Mouse (Mus musculus): ENCODE data around the gene Car11.

The Car11 gene

DNA sequence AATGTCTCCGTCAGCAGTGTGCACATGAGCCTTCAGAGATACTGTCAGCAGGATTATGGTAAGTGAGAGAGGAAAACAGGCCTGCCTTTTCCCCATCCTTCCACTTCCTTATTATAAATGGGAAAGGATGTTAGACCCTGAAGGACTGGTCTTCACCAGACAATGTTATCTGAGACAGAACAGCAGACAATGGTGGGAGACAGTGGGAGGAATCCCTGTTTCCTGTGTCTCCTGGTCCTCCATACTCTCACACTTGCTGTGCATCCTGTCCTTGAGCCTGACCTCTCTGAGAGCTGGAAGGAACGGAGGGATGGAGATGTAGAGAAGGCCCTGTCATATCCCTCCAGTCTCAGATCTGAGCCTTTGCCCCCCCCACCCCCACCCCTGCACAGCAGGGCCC lies 7.3 kb upstream of the Car11 start:
- no peak for DNase-seq (ENCODE audit: low read depth, low spot score)

DNA sequence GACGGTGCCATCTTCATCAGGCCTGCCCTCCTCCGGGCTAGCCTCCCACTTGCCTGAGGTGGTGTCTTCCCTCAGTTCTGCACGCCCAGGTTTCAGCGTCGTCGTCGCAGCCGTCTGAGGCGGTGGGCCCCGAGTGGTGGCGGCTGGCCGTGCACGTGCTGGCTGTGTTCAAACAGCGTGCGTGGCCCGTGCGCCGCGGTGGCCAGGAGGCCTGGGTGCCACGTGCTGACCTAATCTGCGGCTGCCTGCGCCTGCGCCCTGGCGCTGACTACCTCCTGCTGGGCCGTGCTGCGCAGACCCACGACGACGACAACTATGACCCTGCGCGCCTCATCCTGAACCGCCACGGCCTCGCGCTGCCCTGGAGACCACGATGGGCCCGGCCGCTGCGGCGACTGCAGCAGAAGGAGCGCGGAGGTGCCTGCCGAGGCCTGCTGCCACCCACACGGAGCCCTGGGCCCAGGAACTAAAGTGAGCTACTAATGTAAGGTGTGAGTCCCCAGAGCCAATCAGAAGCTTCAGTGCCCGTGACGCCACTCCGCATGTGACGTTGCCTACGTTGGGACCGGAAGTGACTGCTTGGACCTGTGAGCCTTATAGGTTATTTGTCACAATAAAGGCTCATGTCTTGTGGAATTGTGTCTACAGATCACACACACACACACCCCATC lies 5.6 kb upstream of the Car11 start, which contains the start of gene Sec1:
Gene Sec1, minus strand, starts transcription at position 482 of the 671 bp plus-strand sequence.
- peak; percentile 73 for DNase-seq (ENCODE audit: low read depth, low spot score)

DNA sequence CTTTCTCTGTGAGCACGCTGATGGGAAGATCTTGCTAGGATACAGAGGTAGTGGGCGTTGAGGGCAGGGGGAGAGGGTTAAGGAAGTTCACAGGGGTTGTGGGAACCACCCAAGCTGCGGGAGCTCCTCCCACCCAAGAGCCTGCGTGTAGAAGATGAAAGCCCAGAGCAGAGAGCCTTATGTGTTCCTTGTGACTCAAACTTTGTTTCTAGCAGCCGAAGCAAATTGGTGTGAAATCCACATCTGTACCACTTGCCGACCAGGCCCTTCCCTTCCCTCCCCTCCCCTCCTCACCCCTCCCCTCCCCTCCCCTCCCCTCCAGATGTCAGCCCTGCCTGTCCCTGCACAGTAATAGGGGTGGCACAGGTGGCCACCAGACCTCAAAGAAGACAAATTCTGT lies 4.5 kb upstream of the Car11 start:
- DNase-seq (ENCODE audit: low read depth, low spot score): no peak

DNA sequence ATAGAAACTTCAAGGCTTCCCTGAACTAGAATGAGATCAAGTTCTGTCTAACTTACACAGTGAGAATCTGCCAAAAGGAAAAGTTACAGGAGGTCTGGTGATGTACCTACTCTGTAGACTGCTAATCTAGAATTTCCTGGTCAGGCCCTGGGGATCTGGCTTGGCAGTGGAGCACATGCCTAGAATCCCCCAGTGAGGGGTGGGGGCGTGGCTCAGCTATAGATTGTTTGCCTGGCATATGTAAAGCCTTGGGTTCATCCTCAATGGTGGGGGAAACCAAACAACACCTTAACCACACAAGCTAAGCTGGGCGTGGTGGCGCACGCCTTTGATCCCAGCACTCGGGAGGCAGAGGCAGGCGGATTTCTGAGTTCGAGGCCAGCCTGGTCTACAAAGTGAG lies 1.7 kb upstream of the Car11 start:
- no peak for DNase-seq (ENCODE audit: low read depth, low spot score)

DNA sequence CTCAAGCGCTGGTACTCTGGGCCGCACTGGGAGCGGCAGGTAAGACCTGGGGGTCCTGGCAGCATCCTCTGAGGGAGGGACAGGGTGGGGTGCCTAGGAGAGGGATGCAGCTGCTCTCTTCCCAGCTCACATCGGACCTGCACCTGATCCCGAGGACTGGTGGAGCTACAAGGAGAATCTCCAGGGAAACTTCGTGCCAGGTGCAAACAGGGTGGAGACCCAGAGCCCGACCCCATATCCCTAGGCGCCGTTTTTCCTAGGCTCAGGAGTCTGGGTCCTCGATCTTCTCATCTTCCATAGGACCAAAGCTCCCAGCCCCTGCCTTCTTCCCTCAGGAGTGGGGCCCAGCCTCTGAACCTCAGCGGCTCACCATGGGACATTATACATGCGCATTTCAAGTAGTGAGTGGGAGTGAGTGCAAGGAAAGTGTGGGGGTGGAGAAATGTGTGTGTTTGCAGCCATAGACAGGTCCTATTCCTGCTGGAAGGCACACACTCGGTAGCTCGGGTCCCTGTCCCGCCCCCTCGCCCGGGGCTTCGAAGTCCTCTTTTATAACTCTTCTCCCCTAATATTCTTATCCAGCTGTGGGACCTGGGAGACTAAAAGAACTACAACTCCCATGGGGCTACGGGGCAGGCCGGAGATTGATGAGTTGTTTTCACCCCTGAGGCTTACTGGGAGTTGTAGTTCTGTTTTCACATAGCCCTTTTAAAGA lies 815 bp downstream of the Car11 start:
- peak; percentile 87 for DNase-seq (ENCODE audit: low read depth, low spot score)

DNA sequence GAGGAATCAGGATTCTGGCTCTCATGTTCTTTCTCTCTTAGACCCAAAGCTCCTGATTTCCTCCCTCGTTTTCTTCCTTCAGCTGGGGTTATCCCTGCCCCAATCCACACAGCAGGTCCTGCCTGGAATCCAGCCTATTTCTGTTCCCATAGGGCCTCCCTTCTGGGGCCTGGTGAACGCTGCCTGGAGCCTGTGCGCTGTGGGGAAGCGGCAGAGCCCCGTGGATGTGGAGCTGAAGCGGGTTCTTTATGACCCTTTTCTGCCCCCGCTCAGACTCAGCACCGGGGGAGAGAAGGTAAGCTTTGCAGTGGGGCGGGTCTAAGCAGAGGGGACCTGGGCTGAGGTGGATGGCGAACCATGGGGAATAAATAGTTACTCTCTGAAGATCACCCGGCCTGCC lies 1.4 kb downstream of the Car11 start:
- DNase-seq (ENCODE audit: low read depth, low spot score): no peak

DNA sequence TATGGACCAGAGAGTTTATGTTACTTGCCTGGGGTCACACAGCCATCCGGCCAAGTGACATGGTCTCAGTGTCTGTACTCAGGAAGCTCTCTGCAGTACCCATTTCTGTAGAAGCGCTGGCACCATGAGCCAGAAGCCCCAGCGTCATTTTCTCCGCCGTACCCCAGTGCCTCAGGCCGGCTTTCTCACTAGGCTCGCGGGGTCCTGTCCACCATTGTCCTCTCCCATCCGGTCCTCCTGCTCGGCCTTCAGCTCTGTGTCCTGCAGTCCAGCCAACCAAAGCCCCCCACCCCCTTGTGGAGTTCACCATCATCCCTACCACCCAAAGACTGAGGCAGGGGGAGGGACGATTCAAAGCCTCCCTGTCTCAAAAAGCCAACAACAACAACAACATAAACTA lies 2.0 kb downstream of the Car11 start:
- DNase-seq (ENCODE audit: low read depth, low spot score): no peak

DNA sequence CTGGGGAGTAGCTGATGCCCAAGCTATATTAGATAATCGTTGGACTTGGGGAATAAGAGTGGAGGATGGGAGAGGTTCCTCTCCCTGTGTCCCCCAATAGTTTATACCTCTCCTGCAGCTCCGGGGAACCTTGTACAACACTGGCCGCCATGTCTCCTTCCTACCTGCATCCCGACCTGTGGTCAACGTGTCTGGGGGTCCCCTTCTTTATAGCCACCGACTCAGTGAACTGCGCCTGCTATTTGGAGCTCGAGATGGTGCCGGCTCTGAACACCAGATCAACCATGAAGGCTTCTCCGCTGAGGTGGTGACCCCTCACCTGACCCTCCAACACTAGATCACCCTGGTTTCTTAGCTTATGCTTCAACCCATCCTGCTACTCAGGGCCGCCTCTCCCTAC lies 2.7 kb downstream of the Car11 start:
- DNase-seq (ENCODE audit: low read depth, low spot score): no peak

DNA sequence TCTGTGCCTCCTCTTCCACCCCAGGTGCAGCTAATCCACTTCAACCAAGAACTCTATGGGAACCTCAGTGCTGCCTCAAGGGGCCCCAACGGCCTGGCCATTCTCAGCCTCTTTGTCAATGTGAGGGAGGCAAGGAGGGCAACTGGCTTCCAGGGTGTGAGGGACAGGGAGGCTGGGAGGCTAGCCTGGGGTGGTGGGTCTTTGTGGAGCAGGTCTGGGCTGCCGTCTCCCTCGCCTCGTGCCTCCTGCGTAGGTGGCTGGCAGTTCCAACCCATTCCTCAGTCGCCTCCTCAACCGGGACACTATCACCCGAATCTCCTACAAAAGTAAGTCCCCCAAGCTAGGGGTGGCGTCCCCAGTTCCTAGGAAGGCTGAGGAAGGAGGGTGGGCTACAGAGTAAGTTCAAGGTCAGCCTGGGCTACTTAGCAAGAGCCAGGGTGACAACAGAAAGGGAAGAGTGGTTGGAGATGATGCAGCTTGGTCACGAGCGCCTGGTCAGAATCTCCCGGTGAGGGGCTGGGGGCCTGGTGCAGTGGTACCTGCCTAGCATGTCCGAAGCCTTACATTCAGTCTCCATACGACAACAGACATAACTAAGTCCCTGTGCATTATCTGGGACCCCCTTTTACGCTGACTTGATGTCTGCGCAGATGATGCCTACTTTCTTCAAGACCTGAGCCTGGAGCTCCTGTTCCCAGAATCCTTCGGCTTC lies 3.3 kb downstream of the Car11 start:
- no peak for DNase-seq (ENCODE audit: low read depth, low spot score)

DNA sequence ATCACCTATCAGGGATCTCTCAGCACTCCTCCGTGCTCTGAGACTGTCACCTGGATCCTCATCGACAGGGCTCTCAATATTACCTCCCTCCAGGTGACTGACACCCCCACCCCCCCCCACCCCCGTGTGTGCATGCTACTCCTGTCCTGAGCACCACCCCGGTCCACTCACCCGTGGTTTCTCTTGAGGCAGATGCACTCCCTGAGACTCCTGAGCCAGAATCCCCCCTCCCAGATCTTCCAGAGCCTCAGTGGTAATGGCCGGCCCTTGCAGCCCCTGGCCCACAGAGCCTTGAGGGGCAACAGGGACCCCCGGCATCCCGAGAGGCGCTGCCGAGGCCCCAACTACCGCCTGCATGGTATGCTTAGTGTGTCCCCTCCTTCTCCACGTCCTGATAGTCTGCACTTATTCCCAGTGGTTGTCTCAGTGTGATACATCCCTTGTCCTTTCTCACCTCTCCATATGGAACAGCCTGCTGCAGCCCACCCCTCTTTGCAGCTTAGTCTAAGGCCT lies 3.9 kb downstream of the Car11 start:
- DNase-seq (ENCODE audit: low read depth, low spot score): no peak

DNA sequence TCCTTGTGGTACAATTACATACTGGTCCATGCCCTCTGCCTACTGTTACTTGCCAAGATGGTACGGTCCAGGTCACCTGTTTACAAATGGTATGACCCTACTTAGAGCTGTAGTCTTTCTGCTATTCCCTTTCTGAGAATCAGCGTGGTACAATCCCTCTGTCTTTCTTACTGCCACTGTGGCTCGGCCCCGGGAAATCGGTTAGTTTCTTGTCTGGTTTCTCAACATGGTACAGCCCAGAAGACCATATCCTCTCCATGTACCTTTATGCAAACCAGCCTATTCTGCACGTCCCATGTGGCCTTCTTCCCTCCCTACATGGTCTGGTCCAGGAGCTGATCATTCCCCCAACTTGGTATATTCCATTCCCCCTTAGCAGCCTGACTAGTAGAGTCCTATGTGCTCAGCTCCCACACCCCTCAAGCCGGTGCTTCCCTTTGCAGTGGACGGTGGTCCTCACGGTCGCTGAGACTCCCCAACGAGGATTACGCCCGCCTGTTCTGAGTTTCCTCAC lies 4.5 kb downstream of the Car11 start:
- peak; percentile 69 for DNase-seq (ENCODE audit: low read depth, low spot score)

DNA sequence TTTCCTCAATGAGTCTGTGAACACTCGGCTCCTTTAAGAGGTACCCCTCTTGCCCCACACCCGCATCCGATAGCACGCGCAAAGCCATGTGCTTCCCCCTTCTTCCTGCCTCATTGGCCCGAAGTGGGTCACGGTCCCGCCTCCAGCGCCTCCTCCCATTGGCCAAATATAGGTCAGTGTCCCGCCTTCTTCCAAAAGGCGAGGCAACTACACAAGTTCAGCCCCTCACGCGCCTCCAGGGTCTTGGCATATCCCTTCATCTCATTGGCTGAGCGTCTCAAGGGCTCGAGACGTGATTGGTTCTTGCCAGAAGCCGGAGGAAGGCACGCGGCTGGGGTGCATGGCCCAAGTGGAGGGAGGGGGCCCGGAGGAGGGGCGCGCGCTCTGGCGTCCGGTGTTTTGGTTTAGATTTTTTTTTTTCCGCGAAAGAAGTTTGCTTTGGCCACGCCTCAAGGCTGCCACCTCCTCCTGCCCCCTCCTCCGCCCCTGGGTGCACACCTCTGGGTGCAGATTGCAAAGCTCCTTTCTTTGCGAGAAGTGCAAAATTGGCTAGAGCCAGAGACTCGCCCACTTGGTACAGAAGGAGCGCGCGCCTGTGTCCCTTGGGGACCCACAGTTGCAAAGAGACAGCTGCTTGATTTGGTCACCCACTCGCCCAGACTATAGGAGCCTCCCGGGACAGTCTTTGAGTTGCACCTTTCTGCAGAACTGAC lies 5.2 kb downstream of the Car11 start, which contains the start of gene Dbp:
Gene Dbp, plus strand, starts transcription at position 359 of the 713 bp plus-strand sequence.
- peak; percentile 99 for DNase-seq (ENCODE audit: low read depth, low spot score)

DNA sequence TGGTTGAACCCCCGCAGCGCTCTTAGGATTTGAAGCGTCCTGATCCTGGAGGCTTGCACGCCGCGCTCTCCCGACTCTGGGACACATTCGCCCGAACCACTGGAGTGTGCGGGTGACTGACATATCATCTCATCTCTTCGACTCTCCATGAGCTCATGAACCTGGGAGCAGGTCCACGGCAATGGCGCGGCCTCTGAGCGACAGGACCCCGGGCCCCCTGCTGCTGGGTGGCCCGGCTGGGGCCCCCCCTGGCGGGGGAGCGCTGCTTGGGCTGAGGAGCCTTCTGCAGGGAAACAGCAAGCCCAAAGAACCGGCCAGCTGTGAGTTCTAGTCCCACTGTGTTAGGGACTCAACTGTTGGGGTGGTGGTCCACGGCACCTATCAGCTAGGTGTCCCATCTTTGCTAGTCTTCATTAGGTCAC lies 5.8 kb downstream of the Car11 start:
- DNase-seq (ENCODE audit: low read depth, low spot score): no peak

DNA sequence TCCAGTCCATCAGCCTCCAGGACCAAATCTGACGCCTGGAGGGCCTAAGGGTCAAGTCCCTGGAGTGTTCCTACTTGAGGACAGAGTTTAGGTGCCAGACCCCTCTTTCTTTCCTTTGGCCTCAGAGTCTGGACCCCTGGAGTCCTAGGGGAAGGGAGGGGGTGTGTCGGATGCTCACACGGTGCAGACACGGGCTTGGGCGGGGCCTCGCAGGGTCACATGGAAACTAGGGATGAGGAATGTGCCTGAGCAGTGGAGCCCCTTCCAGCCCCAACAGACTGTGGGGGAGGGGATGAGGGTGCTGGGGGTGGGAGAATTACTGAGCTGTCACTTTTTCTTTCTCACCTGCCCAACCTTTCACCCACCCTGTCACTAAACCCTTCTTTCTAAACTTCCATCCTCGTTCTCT lies 6.2 kb downstream of the Car11 start:
- peak; percentile 79 for DNase-seq (ENCODE audit: low read depth, low spot score)

DNA sequence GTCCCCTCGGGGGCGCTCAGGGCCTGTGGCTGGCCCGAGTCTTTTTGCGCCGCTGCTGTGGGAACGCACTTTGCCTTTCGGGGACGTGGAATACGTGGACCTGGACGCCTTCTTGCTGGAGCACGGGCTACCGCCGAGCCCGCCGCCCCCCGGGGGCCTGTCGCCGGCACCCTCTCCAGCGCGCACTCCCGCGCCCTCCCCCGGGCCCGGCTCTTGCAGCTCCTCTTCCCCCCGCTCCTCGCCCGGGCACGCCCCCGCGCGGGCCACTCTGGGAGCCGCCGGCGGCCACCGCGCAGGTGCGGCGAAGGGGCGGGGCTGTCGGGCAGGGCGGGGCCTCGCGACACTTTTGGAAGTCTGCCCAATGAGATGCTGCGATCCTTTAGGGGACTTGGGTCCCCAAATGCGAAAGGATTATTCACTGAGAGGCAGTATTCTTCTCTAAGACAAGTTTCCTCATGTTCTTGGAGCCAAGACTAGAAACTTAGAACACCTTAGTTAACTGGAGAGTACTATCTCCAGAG lies 7.1 kb downstream of the Car11 start:
- peak; percentile 75 for DNase-seq (ENCODE audit: low read depth, low spot score)

DNA sequence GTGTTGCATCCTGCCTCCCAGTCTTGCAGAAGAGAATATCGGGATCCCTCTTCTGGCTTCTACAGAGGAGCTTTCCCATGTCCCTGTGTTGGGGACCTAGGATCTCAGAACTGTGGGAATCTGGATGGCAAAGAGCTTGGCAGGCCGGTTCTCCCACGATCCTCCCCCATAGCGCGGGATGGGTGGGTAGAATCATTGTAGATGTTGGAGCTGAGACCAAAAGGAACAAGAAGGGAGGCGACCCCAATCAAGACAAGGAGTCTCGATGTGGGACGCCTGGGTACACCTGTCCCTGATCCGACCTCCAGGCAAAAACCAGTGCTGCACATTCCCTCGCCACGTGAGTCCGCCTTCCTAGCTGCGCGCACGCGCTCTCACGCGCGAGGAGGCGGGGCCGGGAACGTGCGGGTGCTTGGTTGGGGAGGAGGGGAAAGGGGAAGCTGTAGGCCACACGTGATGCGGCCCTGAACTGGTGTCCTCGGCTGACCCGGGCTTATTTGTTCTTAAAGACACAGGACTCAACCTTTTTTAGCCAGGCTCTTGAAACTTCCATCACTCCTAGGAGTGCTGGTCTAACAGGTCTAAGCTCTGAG lies 7.8 kb downstream of the Car11 start:
- DNase-seq (ENCODE audit: low read depth, low spot score): peak; percentile 95

DNA sequence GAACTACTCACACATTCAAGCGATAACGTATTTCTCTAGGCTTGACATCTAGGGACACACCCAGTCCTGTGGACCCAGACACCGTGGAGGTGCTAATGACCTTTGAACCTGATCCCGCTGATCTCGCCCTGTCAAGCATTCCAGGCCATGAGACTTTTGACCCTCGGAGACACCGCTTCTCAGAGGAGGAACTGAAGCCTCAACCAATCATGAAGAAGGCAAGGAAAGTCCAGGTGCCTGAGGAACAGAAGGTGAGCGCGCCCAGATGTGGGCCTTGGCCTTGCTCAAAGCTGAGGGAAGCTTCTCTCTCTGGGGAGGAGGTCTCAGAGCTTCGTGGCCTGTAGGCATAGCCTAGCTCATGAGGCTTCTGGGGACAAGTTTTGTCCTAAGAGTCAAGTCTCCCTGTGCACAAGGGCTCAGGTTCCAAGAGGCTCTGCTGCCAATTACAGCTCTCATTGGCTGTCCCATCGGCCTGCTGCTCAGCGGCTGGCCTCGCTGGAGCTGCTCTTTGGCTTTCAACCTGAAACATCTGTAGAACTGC lies 8.6 kb downstream of the Car11 start:
- DNase-seq (ENCODE audit: low read depth, low spot score): peak; percentile 61

DNA sequence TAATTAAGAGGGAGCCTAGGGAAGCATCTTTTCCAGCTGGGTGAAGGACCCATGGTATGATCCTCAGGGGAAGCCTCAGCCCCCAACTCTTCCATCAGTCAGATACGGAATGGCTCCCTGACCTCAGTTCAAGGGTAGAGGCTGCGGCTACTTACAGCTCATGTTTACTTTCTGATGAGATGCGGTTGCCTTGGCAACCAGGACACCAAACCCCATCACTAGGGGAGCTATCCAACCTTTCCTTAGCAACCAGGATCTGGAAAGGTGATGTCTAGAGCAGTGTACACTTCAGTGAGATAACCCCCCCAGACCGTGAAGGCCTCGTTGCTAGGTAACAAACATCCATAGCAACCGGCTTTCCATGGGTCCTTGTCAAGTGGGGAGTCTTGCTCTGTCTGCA lies 9.4 kb downstream of the Car11 start:
- peak; percentile 85 for DNase-seq (ENCODE audit: low read depth, low spot score)

DNA sequence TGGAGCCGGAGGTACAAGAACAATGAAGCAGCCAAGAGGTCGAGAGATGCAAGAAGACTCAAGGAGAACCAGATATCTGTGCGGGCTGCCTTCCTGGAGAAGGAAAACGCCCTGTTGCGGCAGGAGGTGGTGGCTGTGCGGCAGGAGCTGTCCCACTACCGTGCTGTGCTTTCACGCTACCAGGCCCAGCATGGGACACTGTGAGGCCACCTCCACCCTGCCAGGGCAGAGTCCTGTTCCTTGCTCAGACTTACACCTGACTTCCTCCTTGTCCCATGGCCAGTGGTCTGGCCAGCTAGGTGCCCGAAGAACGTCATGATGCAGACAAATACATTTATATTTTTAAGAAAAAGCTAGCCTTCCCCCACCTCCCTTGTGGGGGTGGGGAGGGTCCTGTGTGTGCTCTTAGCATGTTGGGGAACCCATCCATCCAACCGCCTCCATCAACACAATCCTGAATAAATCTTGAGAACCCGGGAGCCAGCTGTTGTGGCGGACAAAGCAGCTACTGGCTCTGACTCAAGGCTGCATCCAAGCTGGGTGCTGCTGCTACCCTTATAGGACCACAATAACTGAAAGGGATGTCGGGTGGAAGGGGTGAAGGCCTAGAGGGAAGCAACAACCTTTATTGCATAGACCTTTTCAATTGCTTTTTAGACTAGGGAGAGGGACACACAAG lies 10.2 kb downstream of the Car11 start:
- DNase-seq (ENCODE audit: low read depth, low spot score): no peak
